Mouse (Mus musculus) forebrain, embryonic 12.5 days (tissue): ENCODE measurements at regions not wholly inside any gene's neighbourhood (a gene's known extent, or its start where the extent isn't known, plus 50 kb on each side); places are given as distances from the start of the nearest gene placed in this dataset.

Experiments used
- ATAC-seq: fragments of 200-750 bp; cut with Nextera tagmentation; 2 replicates; pipeline ENCODE4 v1.8.0; 2017; ENCODE audit warnings: moderate TSS enrichment; ENCODE audit not compliant: low FRiP score
- H3K27ac ChIP-seq: fragments of 300-500 bp; sonication (generic); 2 replicates; pipeline ENCODE4 v1.5.1; 2016; ENCODE audit warnings: mild to moderate bottlenecking
- H3K27me3 ChIP-seq: fragments of 300-500 bp; sonication (generic); 2 replicates; pipeline ENCODE4 v1.6.1; 2016; ENCODE audit warnings: mild to moderate bottlenecking
- H3K36me3 ChIP-seq: fragments of 300-500 bp; sonication (generic); replicated peaks from 2 replicates; pipeline ENCODE4 v1.6.1; 2016; ENCODE audit warnings: mild to moderate bottlenecking
- H3K4me1 ChIP-seq: fragments of 300-500 bp; sonication (generic); 2 replicates; pipeline ENCODE4 v1.6.1; 2016
- H3K4me2 ChIP-seq: fragments of 300-500 bp; sonication (generic); 2 replicates; pipeline ENCODE4 v1.6.1; 2016; ENCODE audit warnings: mild to moderate bottlenecking, moderate library complexity
- H3K4me3 ChIP-seq: fragments of 300-500 bp; sonication (generic); replicated peaks from 2 replicates; pipeline ENCODE4 v1.5.1; 2016; ENCODE audit warnings: mild to moderate bottlenecking
- H3K9ac ChIP-seq: fragments of 300-500 bp; sonication (generic); 2 replicates; pipeline ENCODE4 v1.6.1; 2016; ENCODE audit warnings: mild to moderate bottlenecking
- H3K9me3 ChIP-seq: fragments of 300-500 bp; sonication (generic); 2 replicates; pipeline ENCODE4 v1.6.1; 2016
- WGBS: fragments of 180-500 bp; shearing (Covaris S2); methylation state at CpG from one replicate; pipeline ENCODE4 v1.1.7; 2016; 5-methylcytosine and 5-hydroxymethylcytosine counted together

DNA sequence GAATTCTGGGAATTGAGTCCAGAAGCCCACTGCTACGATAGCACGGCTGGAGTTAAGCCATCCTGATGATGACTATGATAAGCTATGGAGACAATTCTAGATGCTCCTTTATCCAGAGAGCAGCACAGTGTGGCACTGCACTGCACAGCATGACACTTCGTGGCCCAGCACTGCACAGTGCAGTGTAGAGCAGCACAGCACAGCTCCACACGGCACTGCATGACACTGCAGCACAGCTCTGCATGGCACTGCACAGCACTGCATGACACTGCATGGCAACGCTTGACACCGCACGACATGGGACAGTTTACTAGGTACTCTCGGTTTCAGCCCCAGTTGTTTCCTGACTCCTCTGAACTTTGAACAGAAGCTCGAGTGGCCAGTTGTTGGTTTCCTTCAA is 523.1 kb downstream of the Etnk1 start:
- H3K9me3 ChIP-seq, result no peaks in the 10 kb centered on the region
- WGBS, result 92% methylated on average over 9 of the region's 9 CpGs
- ATAC-seq, result no peak

DNA sequence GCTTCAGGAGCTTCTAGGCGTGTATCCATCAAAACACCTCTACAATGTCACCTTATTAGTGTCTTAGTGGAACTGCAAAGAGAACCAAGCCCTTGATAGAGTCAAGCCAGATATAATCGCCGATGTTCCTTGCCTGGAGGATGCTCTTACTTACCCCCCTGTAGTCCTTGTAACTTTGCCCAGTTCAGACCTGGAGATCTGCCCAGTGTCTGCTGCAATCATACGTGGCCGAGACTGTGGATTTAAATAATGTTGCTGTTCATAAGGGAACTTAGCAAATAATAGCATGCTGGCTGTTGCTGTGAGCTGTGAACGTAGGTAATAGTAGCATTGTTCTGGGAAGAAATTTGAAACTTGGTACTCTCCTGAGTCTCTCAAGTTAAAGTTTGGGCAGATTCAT is 523.8 kb downstream of the Etnk1 start:
- H3K4me2 ChIP-seq, result no peak overlapping the region
- H3K36me3 ChIP-seq, result no peaks in the 10 kb centered on the region
- no peak overlapping the region for H3K9ac ChIP-seq
- H3K27ac ChIP-seq, result no peak overlapping the region
- H3K4me3 ChIP-seq, result no peak overlapping the region
- no peak for ATAC-seq
- H3K4me1 ChIP-seq, result no peaks in the 10 kb centered on the region
- H3K27me3 ChIP-seq, result no peaks in the 10 kb centered on the region
- 75% methylated on average over 6 of the region's 6 CpGs for WGBS
- H3K9me3 ChIP-seq, result no peaks in the 10 kb centered on the region

More for the DNA sequence above, 523.1 kb downstream of the Etnk1 start:
- Histone ChIP-seq H3K9ac (no peak overlapping the region), H3K4me3 (no peak overlapping the region), H3K4me2 (no peak overlapping the region), H3K4me1 (no peaks in the 10 kb centered on the region), H3K36me3 (no peaks in the 10 kb centered on the region), H3K27me3 (no peaks in the 10 kb centered on the region), H3K27ac (no peak overlapping the region)

GRCm38 (mm10) chr6:143697997-143698396 is 531.0 kb downstream of the Etnk1 start:
- Histone ChIP-seq H3K4me1 (peaks cover 4% of the 10 kb centered on the region; the same call in 1 of the 2 replicates), H3K27ac (no peak overlapping the region), H3K9me3 (no peaks in the 10 kb centered on the region), H3K27me3 (no peaks in the 10 kb centered on the region), H3K36me3 (no peaks in the 10 kb centered on the region), H3K4me3 (no peak overlapping the region), H3K9ac (no peak overlapping the region), H3K4me2 (no peak overlapping the region)
- WGBS, result 67% methylated on average over 6 of the region's 6 CpGs
- ATAC-seq, result no peak

- Histone ChIP-seq H3K36me3 (no peaks in the 10 kb centered on the region), H3K9ac (no peak overlapping the region), H3K27me3 (no peaks in the 10 kb centered on the region), H3K4me1 (peaks cover 4% of the 10 kb centered on the region; the same call in 1 of the 2 replicates), H3K4me3 (no peak overlapping the region), H3K27ac (no peak overlapping the region), H3K9me3 (no peaks in the 10 kb centered on the region), H3K4me2 (no peak overlapping the region)
- 89% methylated on average over 8 of the region's 8 CpGs for WGBS
- ATAC-seq, result no peak
Observed at GRCm38 (mm10) chr6:143703984-143704383, 537.0 kb downstream of the Etnk1 start.

DNA sequence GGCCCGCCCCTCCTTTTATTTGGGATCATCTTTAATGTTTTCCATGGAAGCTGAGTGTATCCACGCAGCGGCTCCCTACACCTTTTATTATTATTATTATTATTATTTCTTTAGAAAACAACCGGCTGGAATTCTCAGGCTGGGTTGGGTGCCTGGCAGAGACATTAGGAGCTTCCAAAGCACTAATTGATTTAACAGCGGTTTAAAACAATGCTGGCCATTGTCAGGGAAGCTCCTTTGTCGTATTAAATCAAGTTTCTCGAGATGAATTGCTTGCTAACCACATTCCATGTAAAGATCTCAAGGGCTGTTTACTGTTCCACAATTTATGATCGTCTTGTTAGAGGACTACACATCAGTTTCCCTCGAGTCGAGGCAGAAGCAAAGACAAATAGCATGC is 539.4 kb downstream of the Etnk1 start:
- Histone ChIP-seq H3K27me3 (no peaks in the 10 kb centered on the region), H3K27ac (no peak overlapping the region), H3K9me3 (no peaks in the 10 kb centered on the region), H3K9ac (no peak overlapping the region), H3K4me2 (no peak overlapping the region), H3K4me3 (no peak overlapping the region), H3K36me3 (no peaks in the 10 kb centered on the region), H3K4me1 (peaks cover 4% of the 10 kb centered on the region; the same call in 1 of the 2 replicates)
- WGBS, result 46% methylated on average over 10 of the region's 10 CpGs
- no peak for ATAC-seq

- Histone ChIP-seq H3K36me3 (no peaks in the 10 kb centered on the region), H3K9ac (no peak overlapping the region), H3K4me2 (no peak overlapping the region), H3K4me1 (no peaks in the 10 kb centered on the region), H3K9me3 (no peaks in the 10 kb centered on the region), H3K27ac (no peak overlapping the region), H3K27me3 (no peaks in the 10 kb centered on the region), H3K4me3 (no peak overlapping the region)
- WGBS, result 84% methylated on average over 10 of the region's 10 CpGs
- ATAC-seq, result no peak
Observed at GRCm38 (mm10) chr6:143714461-143714860, 547.4 kb downstream of the Etnk1 start.

- Histone ChIP-seq H3K27ac (no peak overlapping the region), H3K4me3 (no peak overlapping the region), H3K9ac (no peak overlapping the region), H3K4me1 (no peaks in the 10 kb centered on the region), H3K9me3 (no peaks in the 10 kb centered on the region), H3K27me3 (no peaks in the 10 kb centered on the region), H3K36me3 (no peaks in the 10 kb centered on the region), H3K4me2 (no peak overlapping the region)
- no peak for ATAC-seq
Observed at GRCm38 (mm10) chr6:143750074-143750473, 583.1 kb downstream of the Etnk1 start.

GRCm38 (mm10) chr6:143751076-143752070 is 584.4 kb downstream of the Etnk1 start:
- Histone ChIP-seq H3K9ac (no peak overlapping the region), H3K4me3 (no peak overlapping the region), H3K27me3 (no peaks in the 10 kb centered on the region), H3K4me1 (no peaks in the 10 kb centered on the region), H3K36me3 (no peaks in the 10 kb centered on the region), H3K9me3 (no peaks in the 10 kb centered on the region), H3K4me2 (no peak overlapping the region), H3K27ac (no peak overlapping the region)
- no peak for ATAC-seq
- WGBS, result 77% methylated on average over 14 of the region's 14 CpGs

GRCm38 (mm10) chr6:143757462-143757861 is 590.4 kb downstream of the Etnk1 start:
- Histone ChIP-seq H3K36me3 (no peaks in the 10 kb centered on the region), H3K27me3 (no peaks in the 10 kb centered on the region), H3K9me3 (no peaks in the 10 kb centered on the region), H3K27ac (no peak overlapping the region), H3K4me2 (no peak overlapping the region), H3K9ac (no peak overlapping the region), H3K4me3 (no peak overlapping the region), H3K4me1 (no peaks in the 10 kb centered on the region)
- no peak for ATAC-seq
- 66% methylated on average over 3 of the region's 3 CpGs for WGBS

- WGBS, result 86% methylated on average over 2 of the region's 2 CpGs
- ATAC-seq, result no peak
- 0 out of 2 replicates have a peak, but pooled peaks cover 5% of the 10 kb centered on the region for H3K9me3 ChIP-seq
Observed at GRCm38 (mm10) chr6:143768115-143768514, 601.1 kb downstream of the Etnk1 start.

More at GRCm38 (mm10) chr6:143768115-143768514, 601.1 kb downstream of the Etnk1 start:
- Histone ChIP-seq H3K4me1 (no peaks in the 10 kb centered on the region), H3K36me3 (no peaks in the 10 kb centered on the region), H3K9ac (no peak overlapping the region), H3K4me2 (no peak overlapping the region), H3K4me3 (no peak overlapping the region), H3K27ac (no peak overlapping the region), H3K27me3 (no peaks in the 10 kb centered on the region)
